Mouse (Mus musculus) gastrocnemius, postnatal 14 days (tissue): ENCODE measurements around the gene Tollip. TPM values are rescaled to one million over a fixed set of nuclear protein-coding genes. Genes with fewer than 3 reads are reported as not detected.
"Not testable (repeated sequence)": the region's sequence is repeated elsewhere in the genome, so short reads cannot be mapped to it uniquely, and the experiment has no call there.

Experiments used
- DNase-seq: peaks from one replicate; pipeline ENCODE4 v3.0.0; 2021; ENCODE audit warnings: mixed read lengths
- intact Hi-C: fragments of 180-260 bp; cut with DNase I; formaldehyde crosslinking; loops from one replicate; pipeline ENCODE4 v1.15.1; 2025; ENCODE audit warnings: low total_unique reads
- total RNA-seq, 2 experiments: library from RNA; stranded (reverse); gene quantifications; 2 replicates each; pipeline ENCODE4 v1.2.3; 2021

Tollip gene
- total RNA-seq, 2 experiments from 2014 or later = 24.7 to 25.6 TPM

DNA sequence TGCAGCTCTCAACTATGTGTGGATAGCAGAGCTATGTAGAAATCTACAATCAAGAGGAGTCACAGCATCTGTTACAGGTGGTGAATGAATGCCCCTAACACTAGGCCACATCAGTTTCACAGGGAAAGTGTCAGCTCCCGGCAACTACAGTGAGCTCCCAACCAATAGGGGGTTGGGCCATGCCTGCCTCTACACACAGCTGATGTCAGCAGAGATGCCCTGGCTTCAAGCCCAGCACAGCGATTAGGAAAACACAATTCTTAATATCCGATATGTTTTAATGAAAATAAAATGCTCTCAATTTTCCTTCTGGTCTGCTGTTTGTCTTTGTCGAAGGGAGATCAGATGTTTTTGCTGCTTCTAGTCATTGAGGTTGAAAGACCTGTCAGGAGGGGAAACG, 25.1 kb upstream of the Tollip start:
- no peak for DNase-seq
- intact Hi-C loops = no loop called here

DNA sequence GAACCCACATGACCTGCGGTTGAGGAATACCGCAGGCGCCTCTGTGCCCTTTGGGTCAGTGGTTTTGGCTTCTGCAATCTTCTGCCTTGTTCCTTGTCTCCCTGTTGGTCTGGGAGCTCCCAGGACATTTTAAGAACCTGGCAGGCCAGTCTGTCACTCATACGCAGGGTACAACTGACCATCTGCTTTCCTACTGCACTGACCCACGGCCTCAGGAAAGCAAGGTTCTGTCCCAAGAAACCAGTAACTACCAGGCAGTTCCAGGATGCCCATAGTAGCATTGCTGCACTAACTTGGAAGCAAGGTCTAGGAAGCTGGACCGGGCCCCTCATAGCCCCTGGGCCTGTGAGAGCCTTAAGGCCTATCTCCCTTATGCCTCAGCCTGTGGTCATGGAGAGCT, 16.6 kb upstream of the Tollip start:
- intact Hi-C loops = no loop called here
- DNase-seq = no peak

DNA sequence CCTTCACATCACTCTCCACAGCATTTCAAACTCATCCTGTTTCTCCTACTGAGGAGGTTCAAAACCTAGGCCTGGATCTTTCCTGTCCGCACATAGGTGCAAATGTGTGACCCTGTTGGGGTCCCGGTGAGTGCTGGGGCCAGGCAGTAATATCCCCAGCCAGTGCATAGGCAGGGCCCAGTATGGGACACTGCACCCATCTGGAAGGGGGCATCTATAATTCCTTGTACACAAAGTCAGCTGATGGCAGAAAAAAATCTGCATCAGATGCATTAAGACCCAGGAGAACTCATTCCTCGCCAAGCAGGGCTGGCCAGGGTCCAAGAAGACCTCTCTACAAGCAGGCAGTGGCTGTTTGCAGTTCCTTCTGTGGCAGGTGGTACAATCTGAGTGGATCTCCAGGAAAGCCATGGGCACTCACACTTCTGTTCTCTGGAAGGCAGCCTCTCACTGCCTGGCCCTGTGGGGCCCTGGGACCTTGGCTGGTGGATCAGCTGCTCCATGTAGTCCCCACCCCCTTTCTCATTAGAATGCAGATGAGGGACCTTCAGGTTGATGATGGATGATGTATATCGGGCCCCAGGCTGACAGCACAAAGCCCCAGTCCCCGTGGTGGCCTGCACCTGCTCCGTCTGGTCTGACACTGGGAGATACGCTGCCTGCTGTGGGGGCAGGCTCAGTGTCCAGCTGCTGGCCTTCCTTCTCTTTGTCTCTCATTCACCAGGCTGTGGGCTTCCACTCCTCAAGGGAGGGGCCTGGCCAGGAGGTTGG, 16.0 kb upstream of the Tollip start:
- DNase-seq = no peak
- intact Hi-C loops = no loop called here

DNA sequence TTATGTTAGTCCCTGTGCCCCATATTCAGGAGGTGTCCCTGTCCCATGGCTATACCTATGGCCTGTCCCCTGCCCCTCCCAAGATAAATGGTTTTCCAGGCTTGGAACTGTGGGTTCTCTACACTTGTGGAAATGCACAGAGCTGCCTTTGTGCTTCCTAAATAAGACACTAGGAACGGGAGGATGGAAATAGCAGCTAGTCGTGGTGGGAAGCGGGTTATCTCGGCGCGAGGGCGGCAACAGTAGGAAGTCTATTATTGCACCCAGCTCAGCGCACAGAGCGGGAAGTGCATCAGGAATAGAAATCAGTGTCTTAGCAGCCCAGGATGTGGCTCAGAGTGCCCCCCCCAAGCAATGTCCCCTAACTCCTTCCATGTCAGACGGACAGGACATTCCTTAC, 10.3 kb upstream of the Tollip start:
- no peak for DNase-seq
- intact Hi-C loops = no loop called here

DNA sequence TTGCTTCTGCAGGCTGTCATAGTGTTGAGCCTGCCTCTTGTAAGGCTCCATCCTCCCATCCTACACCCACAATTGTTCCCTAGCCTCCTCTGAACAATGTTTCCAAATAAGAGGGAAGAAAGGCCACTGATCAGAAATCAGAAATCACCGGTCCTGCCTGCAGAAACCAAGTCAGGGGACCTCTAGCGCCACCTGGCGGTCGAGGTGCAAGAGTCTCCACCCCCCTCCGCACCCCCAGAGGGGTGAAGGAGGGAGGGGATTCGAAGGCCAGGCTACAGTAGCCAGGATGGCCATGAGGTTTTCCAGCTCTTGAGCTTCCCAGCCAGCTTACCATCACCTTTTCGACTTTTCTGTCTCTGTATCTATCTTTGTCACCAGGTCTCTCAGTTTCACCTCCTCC, 6.6 kb upstream of the Tollip start:
- DNase-seq = peak; percentile 68
- intact Hi-C loops = no loop called here

DNA sequence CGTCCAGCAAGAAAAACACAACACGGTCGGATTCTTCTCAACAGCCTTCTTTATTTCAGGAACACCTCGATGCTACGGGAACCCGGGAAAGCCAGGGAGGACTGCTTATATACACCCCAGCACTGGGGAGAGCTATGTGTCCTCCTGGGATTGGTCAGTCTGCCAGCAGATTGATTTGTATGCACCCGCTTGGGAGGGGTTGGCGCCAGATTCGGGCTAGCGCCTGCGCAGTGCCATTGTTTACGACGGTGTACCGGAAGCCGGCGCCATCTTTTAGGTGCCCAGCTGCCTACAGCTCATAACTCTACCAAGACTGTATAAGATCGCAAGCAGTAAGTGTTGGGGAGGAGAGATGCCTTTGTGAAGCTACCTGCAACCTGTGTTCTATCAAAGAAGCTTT, 5.8 kb upstream of the Tollip start:
- DNase-seq, intact Hi-C loops: not testable (repeated sequence)

DNA sequence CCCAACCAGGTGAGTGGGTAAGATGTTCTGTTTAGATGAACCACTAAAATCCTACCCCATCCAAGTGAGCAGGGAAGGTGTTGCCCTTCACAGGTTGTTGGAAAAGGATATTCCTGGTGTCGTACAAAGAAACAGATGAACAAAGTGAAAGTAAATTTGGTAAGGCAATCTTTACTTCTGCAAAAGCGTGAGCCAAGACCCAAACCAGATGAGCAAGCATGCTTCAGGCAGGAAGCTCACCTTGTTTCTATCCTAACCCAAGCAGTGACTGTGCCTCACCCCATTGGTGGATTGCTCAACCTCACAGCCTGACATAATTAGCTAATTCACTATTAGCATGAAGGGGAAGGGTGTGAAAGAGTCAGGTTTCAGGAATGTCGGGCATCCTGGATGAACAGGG, 7.0 kb downstream of the Tollip start:
- DNase-seq = no peak
- intact Hi-C loops = no loop called here

DNA sequence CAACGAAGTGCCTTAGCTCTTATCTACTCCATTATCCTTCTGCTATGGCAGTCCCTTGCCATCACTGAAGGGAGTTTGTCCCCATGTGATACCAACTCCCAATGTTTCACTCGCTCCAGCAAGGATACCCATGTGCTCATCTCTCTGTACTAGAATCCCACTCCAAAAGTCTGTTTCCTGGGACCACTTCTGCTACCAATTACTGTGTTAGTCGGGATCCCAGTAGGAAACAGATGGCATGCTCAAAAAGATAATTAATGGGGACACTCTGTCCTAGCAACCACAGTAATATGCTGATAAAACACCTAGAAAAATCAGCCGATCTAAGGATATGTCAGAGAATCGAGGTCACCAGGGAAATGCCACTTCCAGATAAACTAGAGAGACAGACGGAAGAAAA, 9.7 kb downstream of the Tollip start:
- intact Hi-C loops = no loop called here

DNA sequence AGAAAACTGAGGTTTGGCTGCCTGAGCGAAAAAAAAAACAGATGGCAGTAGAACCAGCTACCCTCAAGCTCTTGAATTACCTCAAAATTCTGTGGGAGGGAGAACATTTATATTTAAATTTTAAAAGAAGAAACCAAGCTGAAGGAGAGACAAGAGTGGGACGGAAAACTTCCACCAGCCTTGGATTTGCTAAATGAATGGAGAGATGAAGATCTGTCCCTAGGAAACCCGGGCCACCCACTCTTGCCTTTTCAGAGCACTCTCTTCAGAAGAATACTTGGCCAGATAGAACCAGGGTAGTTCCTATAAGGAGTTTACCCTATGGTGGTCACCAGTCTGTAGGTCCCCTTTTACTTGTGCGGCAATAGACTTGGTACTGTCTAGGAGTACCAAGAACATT, 15.5 kb downstream of the Tollip start:
- DNase-seq = no peak
- intact Hi-C loops = no loop called here

More for the DNA sequence above, 9.7 kb downstream of the Tollip start:
- DNase-seq = no peak

DNA sequence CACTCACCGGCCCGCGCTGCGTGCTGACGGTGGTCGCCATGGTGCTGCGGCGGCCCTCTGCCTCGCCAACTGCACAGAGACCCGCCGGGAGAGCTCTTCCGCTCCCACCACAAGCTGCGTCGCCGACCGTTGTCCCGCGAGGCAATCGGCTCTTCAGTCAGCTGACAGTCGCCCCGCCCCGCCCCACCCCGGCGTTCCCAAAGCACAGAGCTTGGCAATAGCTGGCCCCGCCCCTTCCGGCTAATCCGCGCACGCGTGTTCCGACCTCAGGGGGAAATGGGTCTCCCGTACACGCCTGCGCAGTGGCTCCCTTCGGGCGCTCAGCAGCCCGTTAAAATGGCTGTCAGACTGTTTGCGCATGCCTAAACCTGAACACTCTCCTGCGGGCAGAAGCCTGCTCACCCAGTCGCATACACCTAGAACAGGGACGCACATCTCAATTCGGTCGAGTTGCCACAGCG, 16.0 kb downstream of the Tollip start:
- intact Hi-C loops = no loop called here
- peak; percentile 100 for DNase-seq

DNA sequence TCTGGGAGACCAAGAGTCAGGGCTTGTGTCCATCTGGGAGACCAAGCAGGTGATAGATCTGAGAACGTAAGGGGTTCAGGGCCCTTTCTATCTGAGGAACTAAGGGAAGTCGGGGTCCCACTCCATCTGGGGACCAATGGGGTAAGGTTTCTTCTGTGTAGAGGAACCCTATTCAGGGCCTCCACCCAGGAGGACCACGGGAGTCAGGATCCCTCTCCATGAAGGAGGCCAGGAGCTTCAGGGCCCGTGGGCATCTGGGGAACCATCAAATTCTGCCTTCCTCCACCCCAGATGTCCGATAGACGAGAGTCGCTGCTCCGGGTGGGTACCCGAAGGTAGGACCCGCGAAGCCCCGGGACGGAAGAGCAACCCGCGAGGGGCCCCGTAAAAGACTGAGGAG, 16.5 kb downstream of the Tollip start:
- no peak for DNase-seq
- intact Hi-C loops = no loop called here

DNA sequence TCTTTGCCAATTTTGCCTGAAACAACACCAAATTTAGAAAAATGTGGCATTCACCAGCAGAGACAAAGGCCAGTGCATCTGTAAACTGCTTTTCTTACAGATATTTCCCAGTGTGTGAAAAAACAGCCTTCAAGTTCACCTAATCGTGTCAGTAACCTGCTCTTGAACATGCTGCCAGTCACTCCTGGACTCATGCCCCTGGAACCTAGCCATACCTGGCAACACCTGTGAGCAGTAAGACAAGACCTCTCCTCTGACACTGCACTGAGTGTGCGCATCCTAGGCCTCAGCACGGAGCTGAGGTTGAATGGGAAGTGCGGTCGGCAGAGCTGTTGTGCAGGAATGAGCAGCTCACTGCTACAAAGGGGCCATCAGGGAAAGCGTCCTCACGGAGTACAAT, 26.2 kb downstream of the Tollip start:
- no peak for DNase-seq
- intact Hi-C loops = no loop called here

DNA sequence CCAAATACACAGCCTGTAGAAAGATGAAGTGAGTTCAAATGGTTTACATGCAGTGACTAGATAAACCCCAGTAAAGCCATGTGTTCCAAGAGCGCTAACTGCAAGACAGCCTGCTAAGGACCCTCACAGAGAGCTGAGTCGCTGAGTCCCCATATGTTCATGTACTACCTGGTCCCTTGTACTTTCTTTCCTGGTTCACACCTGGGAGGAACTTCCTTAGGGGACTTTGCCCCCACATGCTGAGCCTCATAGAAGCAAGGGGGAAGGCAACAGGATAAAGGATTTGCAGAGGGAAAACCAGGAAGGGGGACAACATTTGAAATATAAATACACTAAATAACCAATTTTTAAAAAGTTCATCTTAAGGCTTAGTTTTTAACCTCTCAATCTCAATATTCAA, 39.5 kb downstream of the Tollip start:
- intact Hi-C loops = no loop called here

DNA sequence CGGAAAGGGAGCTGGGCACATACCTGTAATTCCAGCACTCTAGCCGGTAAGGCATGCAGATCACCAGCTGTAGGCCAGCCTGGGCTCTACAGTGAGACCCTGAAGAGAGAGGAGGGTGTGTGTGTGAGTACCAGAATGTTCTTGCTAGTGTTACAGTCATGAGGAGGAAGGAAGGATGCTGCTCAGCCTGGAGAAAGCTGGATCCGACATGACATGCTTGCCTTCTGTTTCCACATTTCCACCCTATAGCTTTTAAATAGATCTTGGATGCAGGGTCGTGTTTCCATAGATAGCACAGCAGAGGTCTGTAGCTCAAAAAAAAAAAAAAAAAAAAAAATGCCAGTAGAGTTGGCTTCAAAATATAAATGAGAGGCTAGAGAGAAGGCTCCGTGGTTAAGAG, 43.4 kb downstream of the Tollip start:
- intact Hi-C loops = no loop called here
- no peak for DNase-seq

More for the DNA sequence above, 39.5 kb downstream of the Tollip start:
- DNase-seq = no peak

DNA sequence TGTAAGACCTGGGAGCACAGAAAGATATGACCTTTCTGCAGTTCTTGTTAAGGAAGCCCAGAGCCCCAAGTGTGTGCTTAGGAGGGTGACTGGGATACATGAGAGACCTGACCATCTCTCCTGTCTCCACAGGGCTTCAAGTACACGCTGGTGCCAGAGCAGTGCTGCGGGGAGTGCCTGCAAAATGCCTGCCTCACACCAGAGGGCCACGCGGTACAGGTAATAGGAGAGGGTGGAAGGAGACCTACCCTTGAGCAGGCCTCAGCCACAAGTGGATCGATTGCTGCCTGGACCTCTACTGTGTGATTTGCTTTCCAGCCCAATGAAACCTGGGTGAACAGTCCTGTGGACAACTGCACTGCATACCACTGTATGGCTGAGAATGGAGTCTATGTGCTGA, 47.8 kb downstream of the Tollip start:
- DNase-seq = no peak
- intact Hi-C loops = no loop called here

DNA sequence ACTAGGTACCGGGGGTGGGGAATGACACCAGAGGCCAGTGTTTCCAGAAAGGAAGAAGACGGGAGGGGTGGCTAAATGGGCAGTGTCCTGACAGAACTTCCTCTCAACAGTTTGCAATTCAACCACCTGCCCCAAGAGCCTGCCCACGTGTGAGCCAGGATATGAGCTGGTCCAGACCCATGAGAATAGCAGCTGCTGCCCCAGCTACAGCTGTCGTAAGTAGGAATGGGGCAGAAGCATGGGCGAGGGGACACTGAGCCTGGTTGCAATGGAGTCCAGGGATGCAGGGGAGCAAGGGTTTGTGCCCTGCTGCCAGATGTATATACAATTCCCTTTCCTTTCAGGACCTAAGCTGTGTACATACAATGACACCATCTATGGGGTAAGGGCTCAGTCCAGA, 48.7 kb downstream of the Tollip start:
- intact Hi-C loops = no loop called here
- DNase-seq = no peak

DNA sequence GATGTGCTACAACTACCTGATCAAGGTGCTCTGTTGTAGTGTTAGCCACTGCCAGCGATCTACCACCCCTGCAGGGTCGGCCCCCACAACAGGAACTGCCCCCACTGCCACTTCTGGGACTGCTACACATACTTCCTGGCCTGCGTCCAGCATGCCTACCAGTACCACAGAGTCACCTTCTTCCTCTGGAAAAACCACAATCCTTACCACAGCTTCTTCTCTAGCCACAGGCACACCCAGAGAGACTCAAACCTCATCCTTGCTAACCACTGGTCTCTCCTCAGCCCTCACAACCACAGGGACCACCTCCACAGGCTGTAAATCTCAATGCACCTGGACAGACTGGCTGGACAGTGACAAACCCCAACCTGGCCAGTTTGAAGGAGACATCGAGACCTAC, 57.3 kb downstream of the Tollip start:
- intact Hi-C loops = no loop called here
- DNase-seq = no peak

DNA sequence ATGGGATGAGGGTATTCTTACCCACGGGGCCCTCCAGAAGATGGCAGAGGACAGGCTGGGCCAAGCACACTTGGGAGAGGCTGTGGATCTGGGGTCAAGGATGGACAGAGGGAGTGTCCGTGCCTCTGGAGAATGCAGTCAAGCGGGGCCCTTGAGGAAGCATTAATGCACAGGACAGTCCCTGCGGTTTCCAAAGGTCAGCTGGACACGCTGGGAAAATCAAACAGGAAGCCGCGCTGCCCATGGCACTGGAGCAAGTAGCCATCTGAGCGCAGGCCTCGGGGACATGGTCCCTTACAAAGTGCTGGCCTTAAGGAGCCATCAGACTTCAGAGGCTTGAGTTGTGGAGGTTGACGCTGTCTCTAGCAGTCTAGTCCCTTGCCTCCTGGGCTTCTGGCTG, 78.0 kb downstream of the Tollip start:
- intact Hi-C loops = no loop called here
- DNase-seq = no peak

DNA sequence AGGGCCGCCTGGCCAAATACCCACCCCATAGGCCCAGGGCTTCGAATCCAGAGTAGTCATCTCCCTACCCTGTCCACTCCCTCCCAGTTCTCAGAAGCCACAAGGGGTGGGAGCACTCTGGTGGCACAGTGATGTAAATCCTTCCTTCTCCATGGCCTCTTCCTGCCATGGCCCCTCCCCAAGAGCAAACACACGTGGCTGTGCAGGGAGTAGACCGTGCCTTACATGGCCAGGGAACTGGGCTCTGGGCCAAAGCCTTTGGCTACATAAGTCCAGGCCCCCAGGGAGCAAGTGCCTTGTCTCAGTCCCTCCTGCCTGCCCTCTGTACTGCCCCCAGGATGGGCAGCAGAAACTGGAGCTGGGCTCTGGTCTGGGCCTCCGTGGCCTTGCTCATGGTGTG, 79.5 kb downstream of the Tollip start, which contains the start of gene Muc5b:
Gene Muc5b, plus strand, starts transcription at position 292 of the 400 bp plus-strand sequence.
- intact Hi-C loops = no loop called here
- DNase-seq = no peak

DNA sequence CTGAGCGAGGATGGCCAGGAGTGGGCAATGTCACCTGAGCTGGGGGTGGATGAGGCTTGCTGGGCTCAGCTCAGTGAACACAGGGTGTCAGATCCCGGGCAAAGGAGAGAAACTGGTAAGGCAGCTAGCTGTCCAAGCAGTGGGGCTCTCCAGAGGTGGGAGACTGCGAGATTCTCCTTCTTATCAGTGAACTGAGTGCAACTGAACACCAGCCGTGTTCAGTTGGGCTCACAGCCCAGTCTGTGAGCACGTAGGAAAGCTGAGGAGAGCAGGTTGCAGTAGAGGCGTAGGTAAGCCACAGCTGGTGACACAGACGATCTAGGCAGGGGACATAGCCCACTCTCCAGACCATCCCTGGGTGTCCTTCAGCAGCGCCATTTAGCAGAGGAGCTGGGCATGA, 81.9 kb downstream of the Tollip start:
- no peak for DNase-seq
- intact Hi-C loops = no loop called here

DNA sequence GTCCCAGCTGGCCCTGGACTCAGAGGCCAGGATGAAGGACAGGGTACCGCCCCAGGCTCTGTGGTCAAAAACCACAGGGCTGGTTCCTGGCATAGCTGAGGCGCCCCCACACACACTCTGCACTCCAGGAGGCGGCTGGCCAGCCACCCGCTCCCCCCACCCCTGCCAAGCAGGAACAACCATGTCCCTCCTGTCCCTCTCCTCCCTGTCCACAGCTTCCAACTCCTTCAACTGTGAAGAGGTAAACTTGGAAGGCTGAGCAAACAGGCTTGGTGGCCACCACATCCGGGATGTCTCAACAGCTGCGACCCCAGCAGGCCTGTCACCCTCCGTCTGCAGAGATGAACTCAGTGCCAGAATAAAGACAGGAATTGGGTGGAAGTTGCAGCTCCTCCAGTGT, 82.4 kb downstream of the Tollip start:
- intact Hi-C loops = no loop called here
- DNase-seq = no peak
